In genomic region chr17:57264972-57265945, GRCm38 (mm10) we compare ENCODE assay signal across 8 mouse cellular contexts. TPM values are rescaled to one million over a fixed set of nuclear protein-coding genes. Genes with fewer than 3 reads are reported as not detected.
DNase-seq lines count a peak whose midpoint lies in the region; ATAC-seq lines count a peak whose summit lies in the region.

No protein-coding gene starts in this region.

- WGBS in heart, embryonic 16.5 days, result 32% methylated on average over 21 of the region's 22 CpGs

- no peak overlapping the region for H3K27ac ChIP-seq in heart, embryonic 16.5 days (ENCODE audit: low read length)

- H3K4me3 ChIP-seq in heart, embryonic 16.5 days (ENCODE audit: low read length), result no peak overlapping the region

- H3K9me3 ChIP-seq in heart, embryonic 16.5 days (replicated peaks; ENCODE audit: control insufficient read depth, low read length), result no peaks in the 10 kb centered on the region

- H3K27me3 ChIP-seq in heart, embryonic 16.5 days (ENCODE audit: control insufficient read depth, insufficient read depth, low read length), result no peaks in the 10 kb centered on the region

- peak overlapping the region; percentile 45 for H3K4me2 ChIP-seq in heart, embryonic 16.5 days (ENCODE audit: low read depth, low read length)

- H3K9ac ChIP-seq in heart, embryonic 16.5 days (ENCODE audit: low read length), result no peak overlapping the region

- H3K4me1 ChIP-seq in heart, embryonic 16.5 days (ENCODE audit: control insufficient read depth, insufficient read depth, low read length), result peaks cover 6% of the 10 kb centered on the region; the same call in 1 of the 2 replicates

- ATAC-seq in erythroblast, adult 5-6 weeks (replicated peaks; ENCODE audit: low FRiP score, poor library complexity, severe bottlenecking), result peak; percentile 71
- ATAC-seq in heart, embryonic 16.5 days (replicated peaks; ENCODE audit: extremely low read depth, insufficient read depth, low FRiP score), result peak; percentile 62
- peak; percentile 90 for ATAC-seq in megakaryocyte, adult 5-6 weeks (ENCODE audit: poor library complexity, severe bottlenecking)

- peaks cover 13% of the 10 kb centered on the region for H3K36me3 ChIP-seq in heart, embryonic 16.5 days (ENCODE audit: control insufficient read depth, insufficient read depth)

- peak; percentile 19 for DNase-seq in Muller cell, postnatal 12 days (ENCODE audit: inconsistent ontology term)
- peak; percentile 35 for DNase-seq in brain, adult 2 months (ENCODE audit: low read depth, low spot score)
- DNase-seq in kidney, postnatal 36 days, result peak; percentile 94
- DNase-seq in spleen, postnatal 4 days (ENCODE audit: low spot score in 2 of 2), result peak; percentile 73 to 77
- no peak for DNase-seq in layer of hippocampus, postnatal 36 days

RNA-seq across cellular contexts. Expression of gene Vav1, which starts 13.6 kb away (rescaled TPM):
- total RNA-seq in erythroblast, adult 5-6 weeks (2015; ENCODE audit: low replicate concordance), result 22.9 and 30.5 TPM in 2 replicates
- 38.3 and 38.8 TPM in 2 replicates for total RNA-seq in erythroblast, adult 5-6 weeks (2017; ENCODE audit: low replicate concordance)
- polyA plus RNA-seq in heart, embryonic 16.5 days (2015; fragmentation: Nextera tagmentation; extraction: Ambion mirVana), result 6.6 and 13.5 TPM in 2 replicates
- total RNA-seq in megakaryocyte, adult 5-6 weeks (2015), result 84.7 and 92.2 TPM in 2 replicates
- total RNA-seq in megakaryocyte, adult 5-6 weeks (2017), result 307 and 321 TPM in 2 replicates
- total RNA-seq in layer of hippocampus, postnatal 36 days (2021), result 1 to 10 TPM; 3.0 to 3.7 TPM

RNA-seq across cellular contexts. Expression of gene Trip10, which starts 16.0 kb away (rescaled TPM):
- 0.42 and 3.1 TPM in 2 replicates for total RNA-seq in erythroblast, adult 5-6 weeks (2015; ENCODE audit: low replicate concordance)
- 1.8 and 5.5 TPM in 2 replicates for total RNA-seq in erythroblast, adult 5-6 weeks (2017; ENCODE audit: low replicate concordance)
- 47.8 TPM in 2 replicates for polyA plus RNA-seq in heart, embryonic 16.5 days (2015; fragmentation: Nextera tagmentation; extraction: Ambion mirVana)
- 3.6 and 5.4 TPM in 2 replicates for total RNA-seq in megakaryocyte, adult 5-6 weeks (2015)
- 9.0 and 9.4 TPM in 2 replicates for total RNA-seq in megakaryocyte, adult 5-6 weeks (2017)
- total RNA-seq in layer of hippocampus, postnatal 36 days (2021), result 1 to 10 TPM; 7.9 to 8.2 TPM

RNA-seq across cellular contexts. Expression of gene Gpr108, which starts 17.0 kb away (rescaled TPM):
- total RNA-seq in erythroblast, adult 5-6 weeks (2015; ENCODE audit: low replicate concordance), result 9.2 and 17.5 TPM in 2 replicates
- total RNA-seq in erythroblast, adult 5-6 weeks (2017; ENCODE audit: low replicate concordance), result 5.2 and 6.3 TPM in 2 replicates
- 28.9 and 30.3 TPM in 2 replicates for polyA plus RNA-seq in heart, embryonic 16.5 days (2015; fragmentation: Nextera tagmentation; extraction: Ambion mirVana)
- total RNA-seq in megakaryocyte, adult 5-6 weeks (2015), result 36.6 and 39.1 TPM in 2 replicates
- 36.6 and 37.7 TPM in 2 replicates for total RNA-seq in megakaryocyte, adult 5-6 weeks (2017)
- total RNA-seq in layer of hippocampus, postnatal 36 days (2021), result 10 to 100 TPM; 23.6 to 25.4 TPM

RNA-seq across cellular contexts. Expression of gene C3, which starts 37.3 kb away (rescaled TPM):
- 214 and 227 TPM in 2 replicates for total RNA-seq in erythroblast, adult 5-6 weeks (2015; ENCODE audit: low replicate concordance)
- 74.9 and 158 TPM in 2 replicates for total RNA-seq in erythroblast, adult 5-6 weeks (2017; ENCODE audit: low replicate concordance)
- 3.5 and 6.3 TPM in 2 replicates for polyA plus RNA-seq in heart, embryonic 16.5 days (2015; fragmentation: Nextera tagmentation; extraction: Ambion mirVana)
- total RNA-seq in megakaryocyte, adult 5-6 weeks (2015), result 699 and 776 TPM in 2 replicates
- total RNA-seq in megakaryocyte, adult 5-6 weeks (2017), result 1,145 and 1,156 TPM in 2 replicates
- total RNA-seq in layer of hippocampus, postnatal 36 days (2021), result 1 to 10 TPM; 1.1 to 2.4 TPM

Comparison
In these comparisons a context has a peak if more than half of its experiments do, and no peak if none do; other contexts are left out.
1. DNase-seq: peak in Muller cell, postnatal 12 days (single experiment), brain, adult 2 months (single experiment), kidney, postnatal 36 days (2 of 2) and spleen, postnatal 4 days (2 of 2); none in layer of hippocampus, postnatal 36 days (0 of 2).
2. RNA of gene Vav1, which starts 13.6 kb away (total RNA-seq): 84.7 to 321 TPM in megakaryocyte, adult 5-6 weeks and 22.9 to 38.8 TPM in erythroblast, adult 5-6 weeks; 3.0 to 3.7 TPM in layer of hippocampus, postnatal 36 days; every median in the first group is over 4 times any median in the second.
3. Peak in every context shown above with its lines, with median percentiles within 50 percentile points of each other: ATAC-seq.